Mouse (Mus musculus): ENCODE measurements around the gene Clk2.
"Not testable (repeated sequence)": the region's sequence is repeated elsewhere in the genome, so short reads cannot be mapped to it uniquely, and the experiment has no call there.

Clk2 gene

DNA sequence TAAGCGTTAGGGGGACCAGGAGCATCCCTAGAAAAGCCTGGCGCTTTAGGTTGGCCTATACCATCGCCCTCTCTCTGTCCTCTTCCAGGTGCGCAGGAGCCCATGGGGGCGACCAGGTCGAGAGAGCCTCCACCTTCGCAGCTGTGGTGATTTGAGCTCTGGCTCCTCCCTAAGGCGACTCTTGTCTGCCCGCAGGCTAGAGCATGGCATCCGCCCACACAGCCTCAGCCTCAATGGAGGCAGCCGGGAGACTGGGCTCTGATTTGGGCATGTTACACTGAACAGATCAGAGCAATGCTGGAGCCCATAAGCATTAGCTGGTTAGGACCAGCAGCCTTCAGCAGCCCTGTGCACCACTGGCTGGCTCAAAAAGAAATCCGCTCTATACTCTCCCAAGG lies 23.9 kb downstream of the Clk2 start:
- in situ Hi-C loops (cut with MboI; ENCODE audit: low sequenced_read_pairs) = no loop called here

- in situ Hi-C loops (cut with MboI; ENCODE audit: low sequenced_read_pairs) = no loop called here
Measured at GRCm38 (mm10) chr3:89190436-89190835, 25.8 kb downstream of the Clk2 start.

GRCm38 (mm10) chr3:89193351-89193750 lies 28.8 kb downstream of the Clk2 start:
- in situ Hi-C loops (cut with MboI; ENCODE audit: low sequenced_read_pairs) = no loop called here

DNA sequence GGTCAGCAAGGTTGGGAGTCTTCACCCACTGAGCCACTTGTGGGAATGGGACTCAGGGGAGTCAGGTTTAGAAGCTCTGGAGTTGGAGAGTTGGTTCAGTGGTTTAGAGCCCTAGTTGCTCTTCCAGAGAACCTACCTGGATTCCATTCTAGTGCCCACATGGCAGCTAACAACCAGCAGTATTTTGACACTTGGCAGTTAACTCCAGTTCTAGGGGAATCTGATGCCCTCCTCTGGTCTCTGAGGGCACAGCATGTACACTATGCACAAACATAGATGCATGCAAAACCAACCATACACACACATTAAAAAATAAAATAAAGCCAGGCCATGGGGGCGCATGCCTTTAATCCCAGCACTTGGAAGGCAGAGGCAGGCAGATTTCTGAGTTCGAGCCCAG lies 29.3 kb downstream of the Clk2 start:
- in situ Hi-C loops (cut with MboI; ENCODE audit: low sequenced_read_pairs) = no loop called here

DNA sequence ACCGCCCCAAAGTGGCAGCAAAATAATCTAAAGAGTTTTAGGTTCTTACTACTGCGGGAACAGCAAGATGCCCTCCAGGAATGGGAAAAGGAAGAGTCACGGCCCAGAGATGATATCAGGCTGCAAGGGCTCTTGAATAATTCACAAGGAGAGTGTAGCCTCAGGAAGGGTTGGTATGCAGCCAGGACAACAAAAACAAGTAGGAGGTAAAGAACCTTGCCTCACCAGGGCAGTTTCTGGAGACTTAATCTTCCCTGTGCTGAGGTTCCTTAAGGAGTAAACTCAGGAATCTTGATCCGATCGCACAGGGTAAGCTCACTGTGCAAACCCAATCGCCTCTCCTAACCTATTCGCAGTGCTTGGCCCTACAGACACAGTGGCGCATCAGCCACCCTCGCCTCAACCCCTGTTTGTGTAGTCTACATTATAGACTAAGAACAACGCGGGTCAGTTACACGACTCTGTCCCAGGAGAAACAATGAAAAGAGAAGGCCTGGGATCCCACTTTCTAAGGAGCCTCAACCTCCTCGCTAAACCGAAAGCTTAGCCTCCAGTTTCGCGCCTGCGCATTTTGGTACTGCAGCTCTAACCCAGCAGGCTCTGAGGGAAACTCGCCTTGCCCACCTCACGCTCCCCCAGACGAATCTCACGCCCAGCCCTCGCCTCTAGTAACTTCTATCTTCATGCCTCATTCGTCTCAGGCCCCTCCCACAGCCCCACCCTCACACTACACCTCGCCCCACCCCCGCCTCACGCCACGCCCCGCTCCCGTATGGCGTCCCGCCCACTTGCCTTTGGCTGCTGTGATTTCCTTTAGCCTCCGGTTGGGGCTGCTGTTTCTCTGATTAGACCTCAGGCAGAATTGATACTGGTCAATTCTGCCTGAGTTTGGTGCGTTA lies 31.6 kb downstream of the Clk2 start:
- in situ Hi-C loops (cut with MboI; ENCODE audit: low sequenced_read_pairs) = no loop called here

DNA sequence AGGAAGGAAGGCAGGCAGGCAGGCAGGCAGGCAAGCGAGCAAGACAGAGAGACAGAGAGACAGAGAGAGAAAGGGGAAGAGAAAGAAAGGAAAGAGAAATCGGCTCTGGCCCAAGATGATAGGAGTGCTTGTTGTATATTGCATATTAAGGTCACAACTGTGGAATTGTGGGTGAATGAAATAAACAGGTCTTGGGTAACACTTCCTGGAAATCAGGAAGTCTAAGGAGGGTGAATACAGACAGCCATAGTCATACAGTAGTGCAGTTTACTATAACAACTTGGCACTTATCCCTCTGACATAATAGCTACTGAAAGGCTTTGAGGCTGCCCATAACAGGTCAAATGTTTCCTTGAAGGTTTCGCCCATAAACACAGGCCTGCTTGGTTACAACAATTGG lies 35.2 kb downstream of the Clk2 start:
- in situ Hi-C loops (cut with MboI; ENCODE audit: low sequenced_read_pairs) = no loop called here

GRCm38 (mm10) chr3:89202253-89203141 lies 37.9 kb downstream of the Clk2 start, which contains the start of gene Gba:
Gene Gba (plus strand): TSS chr3:89202928.
- in situ Hi-C loops (cut with MboI; ENCODE audit: low sequenced_read_pairs) = no loop called here

DNA sequence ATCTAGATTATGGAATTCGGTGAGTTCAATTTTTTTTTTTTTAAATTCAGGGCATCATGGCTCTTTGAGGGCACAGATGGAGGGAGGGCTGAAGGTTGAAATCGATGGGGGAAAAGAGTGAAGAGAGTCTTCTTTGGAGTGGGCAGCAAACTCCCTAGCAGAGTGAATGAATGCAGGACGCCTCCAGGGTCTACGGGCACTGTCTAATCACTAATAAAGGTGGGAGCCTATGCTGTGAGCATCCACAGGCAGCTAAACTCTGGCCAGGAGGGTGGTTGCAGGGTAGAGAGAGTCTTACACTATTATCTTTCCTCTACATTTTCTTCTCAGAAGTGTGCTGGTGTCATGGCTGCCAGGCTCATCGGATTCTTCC lies 38.5 kb downstream of the Clk2 start:
- in situ Hi-C loops (cut with MboI; ENCODE audit: low sequenced_read_pairs) = no loop called here

DNA sequence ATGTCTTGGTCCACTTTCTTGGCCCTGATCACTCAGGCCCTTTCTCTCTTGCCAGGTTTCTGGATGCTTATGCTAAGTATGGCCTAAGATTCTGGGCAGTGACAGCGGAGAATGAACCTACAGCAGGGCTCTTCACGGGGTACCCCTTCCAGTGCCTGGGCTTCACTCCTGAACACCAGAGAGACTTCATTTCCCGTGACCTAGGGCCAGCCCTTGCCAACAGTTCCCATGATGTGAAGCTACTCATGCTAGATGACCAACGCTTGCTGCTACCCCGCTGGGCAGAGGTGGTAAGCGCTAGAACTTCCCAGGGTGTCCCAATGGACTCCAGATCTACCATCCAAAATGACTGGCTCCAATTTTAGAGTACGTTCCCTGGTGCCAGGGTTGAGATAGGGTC lies 41.5 kb downstream of the Clk2 start:
- in situ Hi-C loops (cut with MboI; ENCODE audit: low sequenced_read_pairs) = no loop called here

- in situ Hi-C loops (cut with MboI; ENCODE audit: low sequenced_read_pairs) = no loop called here
Measured at GRCm38 (mm10) chr3:89206695-89207094, 42.1 kb downstream of the Clk2 start.

DNA sequence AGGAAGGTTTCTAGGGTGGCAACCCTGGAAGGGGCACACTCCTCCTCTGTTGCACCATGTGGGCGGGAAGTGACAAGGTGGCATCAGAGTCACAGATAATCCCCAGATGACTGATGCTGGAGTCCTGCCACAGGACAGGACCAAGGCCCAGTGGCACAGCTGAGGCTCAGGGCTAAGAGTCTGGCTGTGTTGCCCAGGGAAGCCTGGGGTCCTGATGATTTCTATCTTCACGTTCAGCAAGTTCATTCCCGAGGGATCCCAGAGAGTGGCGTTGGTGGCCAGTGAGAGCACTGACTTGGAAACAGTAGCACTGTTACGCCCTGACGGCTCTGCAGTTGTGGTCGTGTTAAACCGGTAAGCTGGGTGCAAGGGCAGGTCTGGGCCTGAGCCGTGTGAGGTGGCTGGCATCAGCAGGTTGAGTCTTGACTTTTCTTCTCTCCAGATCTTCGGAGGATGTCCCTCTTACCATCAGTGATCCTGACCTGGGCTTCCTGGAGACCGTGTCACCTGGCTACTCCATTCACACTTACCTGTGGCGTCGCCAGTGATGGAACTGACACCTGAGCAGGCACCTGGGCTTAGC lies 43.6 kb downstream of the Clk2 start:
- in situ Hi-C loops (cut with MboI; ENCODE audit: low sequenced_read_pairs) = no loop called here

GRCm38 (mm10) chr3:89208736-89209135 lies 44.1 kb downstream of the Clk2 start:
- in situ Hi-C loops (cut with MboI; ENCODE audit: low sequenced_read_pairs) = no loop called here

DNA sequence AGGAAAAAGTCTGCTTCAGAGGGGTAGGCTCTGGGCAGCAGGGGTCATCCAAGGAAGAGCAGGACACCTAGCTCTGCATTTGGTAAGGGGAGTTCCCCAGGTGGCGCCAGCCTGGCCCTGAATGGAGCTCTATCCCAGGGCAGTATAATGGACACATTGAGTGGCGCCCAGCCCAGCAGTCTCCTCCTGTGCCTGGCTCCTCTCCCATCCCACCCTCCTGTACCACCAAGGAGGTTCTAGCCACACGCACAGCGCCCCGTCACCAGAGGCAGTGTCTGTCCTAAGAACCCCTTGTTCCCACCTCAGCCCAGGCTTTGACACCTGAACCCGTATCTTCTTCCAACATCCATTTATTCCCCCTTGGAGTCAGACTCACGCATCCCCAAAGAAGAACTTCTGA lies 45.1 kb downstream of the Clk2 start:
- in situ Hi-C loops (cut with MboI; ENCODE audit: low sequenced_read_pairs) = no loop called here

- in situ Hi-C loops (cut with MboI; ENCODE audit: low sequenced_read_pairs) = no loop called here
Measured at GRCm38 (mm10) chr3:89210162-89210561, 45.6 kb downstream of the Clk2 start.

- in situ Hi-C loops (cut with MboI; ENCODE audit: low sequenced_read_pairs) = no loop called here
Measured at GRCm38 (mm10) chr3:89210731-89211130, 46.1 kb downstream of the Clk2 start.

- in situ Hi-C loops (cut with MboI; ENCODE audit: low sequenced_read_pairs) = no loop called here
Measured at GRCm38 (mm10) chr3:89213803-89214530, 49.4 kb downstream of the Clk2 start.

- in situ Hi-C loops (cut with MboI; ENCODE audit: low sequenced_read_pairs) = no loop called here
Measured at GRCm38 (mm10) chr3:89214681-89215411, 50.3 kb downstream of the Clk2 start, which contains the start of gene Thbs3. Gene Thbs3 (plus strand): TSS chr3:89215180.

GRCm38 (mm10) chr3:89215853-89216252 lies 51.3 kb downstream of the Clk2 start:
- in situ Hi-C loops (cut with MboI; ENCODE audit: low sequenced_read_pairs) = no loop called here

GRCm38 (mm10) chr3:89216407-89216806 lies 51.8 kb downstream of the Clk2 start:
- in situ Hi-C loops (cut with MboI; ENCODE audit: low sequenced_read_pairs) = not testable (repeated sequence)

- in situ Hi-C loops (cut with MboI; ENCODE audit: low sequenced_read_pairs) = no loop called here
Measured at GRCm38 (mm10) chr3:89218271-89218670, 53.7 kb downstream of the Clk2 start.
